Mouse (Mus musculus) heart, embryonic 14.5 days (tissue): ENCODE measurements around the gene Nupr1. TPM values are rescaled to one million over a fixed set of nuclear protein-coding genes. Genes with fewer than 3 reads are reported as not detected.
"Not testable (repeated sequence)": the region's sequence is repeated elsewhere in the genome, so short reads cannot be mapped to it uniquely, and the experiment has no call there.

Source experiments
- ATAC-seq: fragments of 200-750 bp; cut with Nextera tagmentation; 2 replicates; pipeline ENCODE4 v1.8.0; 2017; ENCODE audit warnings: low read depth, moderate TSS enrichment; ENCODE audit not compliant: insufficient number of reproducible peaks, insufficient read depth, low FRiP score
- H3K27ac ChIP-seq, 2 experiments: fragments of 200-500 bp in 1 of 2; fragments of 300-500 bp in 1 of 2; sonication (generic) in 1 of 2; replicated peaks in 1 of 2; 2 replicates each; pipeline ENCODE4 v1.5.1; 2012 to 2014; ENCODE audit warnings: low read depth in 2 of 2, low read length in 2 of 2, control low read depth in 1 of 2, mild to moderate bottlenecking in 1 of 2, mixed read lengths in 1 of 2; ENCODE audit not compliant: control insufficient read depth in 1 of 2, insufficient read depth in 1 of 2
- H3K27me3 ChIP-seq: fragments of 300-500 bp; sonication (generic); 2 replicates; pipeline ENCODE4 v1.6.1; 2014; ENCODE audit warnings: mild to moderate bottlenecking, low read length, control low read depth; ENCODE audit not compliant: control insufficient read depth, insufficient read depth
- H3K36me3 ChIP-seq: fragments of 300-500 bp; sonication (generic); 2 replicates; pipeline ENCODE4 v1.6.1; 2014; ENCODE audit warnings: mild to moderate bottlenecking, control low read depth, low read length, mixed read lengths; ENCODE audit not compliant: control insufficient read depth, insufficient read depth
- H3K4me1 ChIP-seq, 2 experiments: fragments of 200-500 bp in 1 of 2; fragments of 300-500 bp in 1 of 2; sonication (generic) in 1 of 2; 2 replicates each; pipeline ENCODE4 v1.6.1; 2012 to 2014; ENCODE audit warnings: low read length in 2 of 2, control low read depth in 1 of 2, mixed read lengths in 1 of 2; ENCODE audit not compliant: control insufficient read depth in 2 of 2, insufficient read depth in 2 of 2
- H3K4me2 ChIP-seq: fragments of 300-500 bp; sonication (generic); 2 replicates; pipeline ENCODE4 v1.6.1; 2014; ENCODE audit warnings: mild to moderate bottlenecking, low read length
- H3K4me3 ChIP-seq, 2 experiments: fragments of 200-500 bp in 1 of 2; fragments of 300-500 bp in 1 of 2; sonication (generic) in 1 of 2; 2 replicates each; pipeline ENCODE4 v1.5.1; 2012 to 2014; ENCODE audit warnings: low read length in 2 of 2, mild to moderate bottlenecking in 2 of 2, control low read depth in 1 of 2, low read depth in 1 of 2, moderate library complexity in 1 of 2; ENCODE audit not compliant: control insufficient read depth in 1 of 2, insufficient read depth in 1 of 2
- H3K9ac ChIP-seq: fragments of 300-500 bp; sonication (generic); 2 replicates; pipeline ENCODE4 v1.6.1; 2014; ENCODE audit warnings: mild to moderate bottlenecking, low read length
- H3K9me3 ChIP-seq: fragments of 300-500 bp; sonication (generic); 2 replicates; pipeline ENCODE4 v1.6.1; 2016; ENCODE audit warnings: low read length, control low read depth; ENCODE audit not compliant: control insufficient read depth
- WGBS: fragments of 180-500 bp; shearing (Covaris S2); extraction: QIAGEN DNeasy Blood & Tissue Kit; methylation state at CpG from one replicate; pipeline ENCODE4 v1.1.7; 2014; 5-methylcytosine and 5-hydroxymethylcytosine counted together
- polyA plus RNA-seq: library from polyadenylated mRNA; unstranded; fragments of >200 nt; fragmentation: Nextera tagmentation; extraction: Ambion mirVana; gene quantifications from 2 replicates; pipeline ENCODE4 v1.2.1, GENCODE M21; 2014

Nupr1 gene
- polyA plus RNA-seq, 1 experiment from 2014 or later, result 10.9 TPM

DNA sequence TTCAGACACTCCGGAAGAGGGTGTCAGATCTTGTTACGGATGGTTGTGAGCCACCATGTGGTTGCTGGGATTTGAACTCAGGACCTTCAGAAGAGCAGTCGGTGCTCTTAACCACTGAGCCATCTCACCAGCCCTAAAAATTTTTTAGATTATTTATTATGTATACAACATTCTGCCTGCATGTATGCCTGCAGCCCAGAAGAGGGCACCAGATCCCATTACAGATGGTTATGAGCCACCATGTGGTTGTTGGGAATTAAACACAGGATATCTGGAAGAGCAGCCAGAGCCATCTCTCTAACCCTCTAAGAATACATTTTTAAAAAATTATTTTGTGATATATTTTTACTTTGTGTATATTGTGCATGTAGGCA, 12.6 kb upstream of the Nupr1 start:
- WGBS, result 68% methylated on average over 2 of the region's 3 CpGs
- not testable (repeated sequence) for H3K4me1 ChIP-seq, H3K4me2 ChIP-seq, H3K4me3 ChIP-seq, H3K9me3 ChIP-seq, H3K36me3 ChIP-seq, ATAC-seq, H3K27me3 ChIP-seq, H3K27ac ChIP-seq, H3K9ac ChIP-seq

DNA sequence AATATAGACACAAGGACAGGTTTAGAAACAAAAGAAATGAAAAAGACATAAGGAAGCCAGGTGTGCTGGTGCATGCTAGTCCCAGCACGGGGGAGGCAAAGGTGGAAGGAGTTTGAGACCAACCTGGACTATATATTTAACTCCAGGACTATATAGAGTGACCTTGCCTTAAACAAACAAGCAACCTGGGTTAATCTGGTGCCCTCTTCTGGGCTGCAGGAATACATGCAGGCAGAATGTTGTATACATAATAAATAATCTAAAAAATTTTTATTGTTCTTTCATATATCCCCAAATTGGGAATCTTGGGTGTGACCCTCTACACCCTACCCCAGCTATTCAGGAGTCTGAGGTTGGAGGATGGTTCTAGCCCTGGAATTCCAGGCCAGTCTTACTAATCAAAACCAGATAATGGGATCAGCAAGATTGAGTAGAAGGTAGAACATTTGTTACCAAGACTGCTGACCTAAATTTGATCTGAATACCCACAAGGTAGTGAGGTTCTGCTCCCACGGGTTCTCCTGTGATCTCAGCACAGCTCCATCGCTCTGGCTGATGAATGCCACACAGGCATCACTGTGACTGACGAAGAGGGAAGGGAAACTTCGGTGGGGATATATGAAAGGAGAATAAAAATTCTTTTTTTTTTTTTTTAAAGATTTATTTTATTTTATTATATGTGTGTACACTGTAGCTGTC, 12.0 kb upstream of the Nupr1 start:
- Histone ChIP-seq H3K4me2 (no peak overlapping the region), H3K36me3 (no peaks in the 10 kb centered on the region), H3K27me3 (no peaks in the 10 kb centered on the region; the same call in 1 of the 2 replicates), H3K4me1 (no peaks in the 10 kb centered on the region; a peak in 1 of 4 replicates), H3K9me3 (no peaks in the 10 kb centered on the region), H3K9ac (no peak overlapping the region), H3K4me3 (no peak overlapping the region), H3K27ac (no peak overlapping the region)
- 73% methylated on average over 5 of the region's 5 CpGs for WGBS
- no peak for ATAC-seq

DNA sequence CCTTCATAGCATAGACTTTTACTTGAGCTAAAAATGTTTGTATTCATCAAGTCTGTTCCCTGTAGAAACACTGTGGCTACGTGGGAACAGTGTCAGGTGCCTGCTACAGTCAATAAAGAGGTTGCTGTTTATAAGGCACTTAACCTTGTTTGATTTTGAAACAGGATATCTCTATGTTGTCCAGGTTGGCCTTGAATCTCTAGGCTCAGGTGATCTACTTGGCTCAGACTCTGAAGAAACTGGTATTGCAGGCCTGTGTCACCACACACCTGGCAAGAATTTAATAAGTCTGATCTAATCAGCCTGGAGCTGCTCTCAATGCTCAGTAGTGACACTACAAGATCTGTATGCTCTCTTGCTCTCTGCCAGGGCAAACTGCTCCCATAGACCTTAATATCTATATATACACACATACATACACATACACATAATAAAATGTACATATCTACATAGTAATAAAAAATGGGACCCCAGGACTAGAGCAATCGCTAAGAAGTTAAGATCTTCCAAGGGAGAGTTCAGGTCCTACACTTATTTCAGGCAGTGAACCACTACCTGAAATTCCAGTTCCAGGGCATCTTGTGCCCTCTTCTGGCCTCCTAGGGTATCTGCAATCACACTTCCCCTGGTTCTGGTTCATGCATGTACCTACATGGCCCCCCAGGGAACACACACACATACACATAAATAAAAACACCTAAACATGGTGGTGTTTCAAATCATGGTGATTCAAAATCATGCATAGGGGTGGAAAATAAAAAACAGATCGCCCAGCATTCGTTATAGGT, 6.3 kb upstream of the Nupr1 start:
- WGBS, result 13% methylated on average over 4 of the region's 4 CpGs
- Histone ChIP-seq H3K4me2 (no peak overlapping the region), H3K4me3 (no peak overlapping the region), H3K9me3 (no peaks in the 10 kb centered on the region), H3K27me3 (no peaks in the 10 kb centered on the region; the same call in 1 of the 2 replicates), H3K27ac (no peak overlapping the region), H3K9ac (no peak overlapping the region), H3K4me1 (no peaks in the 10 kb centered on the region), H3K36me3 (no peaks in the 10 kb centered on the region)
- no peak for ATAC-seq

DNA sequence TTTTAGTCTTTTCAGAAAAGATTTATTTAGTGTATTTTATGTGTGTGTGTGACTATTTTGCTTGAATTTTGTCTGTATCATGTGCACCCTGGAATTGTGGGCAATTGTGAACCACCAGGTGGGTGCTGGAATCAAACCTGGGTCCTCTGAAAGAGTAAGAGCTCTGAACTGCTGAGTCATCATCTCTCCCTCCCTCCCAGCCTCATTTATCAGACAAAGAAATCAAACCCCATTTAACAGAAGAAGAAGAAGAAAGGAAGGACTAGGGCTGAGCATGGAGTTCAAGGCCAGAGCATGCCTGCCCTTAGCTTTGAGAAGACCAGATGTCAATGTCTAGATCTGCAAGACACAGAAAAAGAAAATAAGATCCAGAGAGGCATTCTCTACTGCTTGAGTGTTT, 4.7 kb upstream of the Nupr1 start:
- Histone ChIP-seq H3K27ac (no peak overlapping the region), H3K4me1 (no peaks in the 10 kb centered on the region)

DNA sequence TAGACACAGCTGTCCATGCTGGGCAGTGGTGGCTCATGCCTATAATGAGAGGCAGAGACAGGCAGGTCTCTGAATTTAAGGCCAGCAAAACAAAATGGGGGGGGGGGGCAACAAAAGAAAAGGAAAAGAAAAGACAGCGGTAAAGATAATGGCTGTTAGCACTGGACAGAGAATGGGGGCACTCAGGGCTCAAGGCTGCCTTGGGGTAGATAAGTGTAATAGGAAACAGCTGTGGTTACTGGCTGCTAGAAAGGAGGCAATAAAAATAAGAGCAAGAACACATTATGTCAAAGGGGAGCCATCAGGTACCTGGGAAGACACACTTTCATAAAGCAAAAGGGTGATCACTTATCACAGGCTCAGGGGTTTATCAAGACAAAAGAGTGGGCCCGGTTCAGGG, 1.8 kb upstream of the Nupr1 start:
- H3K4me3 ChIP-seq, result no peak overlapping the region
- H3K9me3 ChIP-seq, result no peaks in the 10 kb centered on the region
- no peak overlapping the region for H3K4me2 ChIP-seq
- H3K4me1 ChIP-seq, result no peaks in the 10 kb centered on the region; a peak in 1 of 4 replicates
- 53% methylated on average over 2 of the region's 2 CpGs for WGBS
- no peaks in the 10 kb centered on the region for H3K27me3 ChIP-seq
- H3K36me3 ChIP-seq, result no peaks in the 10 kb centered on the region
- ATAC-seq, result no peak
- no peak overlapping the region for H3K27ac ChIP-seq
- H3K9ac ChIP-seq, result no peak overlapping the region

More for the DNA sequence above, 4.7 kb upstream of the Nupr1 start:
- Histone ChIP-seq H3K4me2 (no peak overlapping the region), H3K36me3 (no peaks in the 10 kb centered on the region), H3K4me3 (no peak overlapping the region), H3K27me3 (no peaks in the 10 kb centered on the region; the same call in 1 of the 2 replicates), H3K9me3 (no peaks in the 10 kb centered on the region), H3K9ac (no peak overlapping the region)
- no peak for ATAC-seq

DNA sequence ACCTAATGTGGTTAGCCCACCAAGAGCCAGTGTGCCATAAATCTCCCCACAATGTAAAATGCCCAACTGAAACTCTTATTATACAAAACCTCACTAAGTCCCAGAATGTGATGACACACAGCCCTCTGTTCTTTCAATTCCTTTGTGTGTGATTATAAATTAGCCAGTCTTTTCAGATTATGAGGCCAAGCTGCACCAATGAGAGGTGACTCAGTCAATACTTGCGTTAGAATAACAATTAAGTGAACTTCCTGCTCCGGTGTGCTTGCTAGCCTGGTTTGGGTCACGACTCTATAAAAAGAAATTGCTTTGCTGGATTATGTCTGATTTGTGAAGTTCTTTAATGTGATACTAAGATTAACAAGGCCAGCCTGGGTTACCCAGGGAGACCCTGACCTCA, 746 bp downstream of the Nupr1 start:
- H3K27me3 ChIP-seq, result no peaks in the 10 kb centered on the region
- H3K4me3 ChIP-seq, result no peak overlapping the region
- H3K36me3 ChIP-seq, result no peaks in the 10 kb centered on the region
- no peaks in the 10 kb centered on the region for H3K9me3 ChIP-seq
- 57% methylated on average over 3 of the region's 3 CpGs for WGBS
- H3K9ac ChIP-seq, result no peak overlapping the region
- ATAC-seq, result no peak
- no peak overlapping the region for H3K27ac ChIP-seq
- H3K4me1 ChIP-seq, result peaks cover 0 to 7% of the 10 kb centered on the region in 2 experiments; a peak in 1 of 4 replicates
- H3K4me2 ChIP-seq, result no peak overlapping the region

DNA sequence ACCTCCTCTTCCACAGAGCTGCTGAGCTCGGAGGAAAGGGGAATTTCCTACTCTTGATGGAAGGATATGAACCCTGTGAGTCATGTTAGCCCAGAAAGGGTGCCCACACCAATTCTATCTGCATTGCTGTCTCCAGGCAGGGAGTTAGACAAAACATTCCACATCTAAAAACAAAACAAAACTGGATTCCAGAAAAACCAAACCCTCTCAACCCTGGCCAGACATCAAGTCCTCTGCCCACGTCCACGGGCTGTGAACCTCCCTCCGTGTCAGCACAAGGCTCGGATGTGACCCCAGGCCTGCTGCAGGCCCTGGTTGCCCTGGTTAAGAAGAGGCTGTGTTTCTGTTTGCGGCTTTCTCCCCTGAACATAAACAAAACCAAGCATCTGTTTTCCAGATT, 2.5 kb downstream of the Nupr1 start:
- WGBS, result 57% methylated on average over 6 of the region's 6 CpGs
- H3K4me3 ChIP-seq, result no peak overlapping the region
- peak overlapping the region; percentile 9; a peak in 1 of 4 replicates for H3K27ac ChIP-seq
- no peak for ATAC-seq
- H3K4me2 ChIP-seq, result no peak overlapping the region
- no peaks in the 10 kb centered on the region for H3K36me3 ChIP-seq
- H3K4me1 ChIP-seq, result peaks cover 0 to 7% of the 10 kb centered on the region in 2 experiments; a peak in 1 of 4 replicates
- H3K27me3 ChIP-seq, result no peaks in the 10 kb centered on the region
- no peaks in the 10 kb centered on the region for H3K9me3 ChIP-seq
- no peak overlapping the region for H3K9ac ChIP-seq
